Mouse (Mus musculus) liver, adult 2 months (tissue): ENCODE results near the gene 1700102P08Rik. TPM values are rescaled to one million over a fixed set of nuclear protein-coding genes. Genes with fewer than 3 reads are reported as not detected.

Experiments used
- DNase-seq: peaks from one replicate; pipeline ENCODE4 v3.0.0-alpha.2; 2011; ENCODE audit warnings: low read depth, low spot score; ENCODE audit errors: extremely low read depth
- H3K27ac ChIP-seq: fragments of 200-500 bp; replicated peaks from 2 replicates; pipeline ENCODE4 v1.5.1; 2012; ENCODE audit warnings: low read depth, mild to moderate bottlenecking, control low read depth, inconsistent platforms, low read length; ENCODE audit not compliant: insufficient read depth
- H3K27me3 ChIP-seq: fragments of 200-500 bp; 2 replicates; pipeline ENCODE4 v1.6.1; 2012; ENCODE audit warnings: mild to moderate bottlenecking, moderate library complexity, low read length, inconsistent platforms; ENCODE audit not compliant: control insufficient read depth, insufficient read depth
- H3K36me3 ChIP-seq: fragments of 200-500 bp; 2 replicates; pipeline ENCODE4 v1.6.1; 2012; ENCODE audit warnings: low read length, inconsistent platforms; ENCODE audit not compliant: control insufficient read depth, insufficient read depth
- H3K4me1 ChIP-seq: fragments of 200-500 bp; 2 replicates; pipeline ENCODE4 v1.6.1; 2011; ENCODE audit warnings: low read length; ENCODE audit not compliant: control insufficient read depth, insufficient read depth
- H3K4me3 ChIP-seq: fragments of 200-500 bp; 2 replicates; pipeline ENCODE4 v1.5.1; 2011; ENCODE audit warnings: low read depth, mild to moderate bottlenecking, control low read depth, low read length, moderate library complexity; ENCODE audit not compliant: insufficient read depth
- H3K79me2 ChIP-seq: fragments of 200-500 bp; 2 replicates; pipeline ENCODE4 v1.6.1; 2012; ENCODE audit warnings: inconsistent platforms, mild to moderate bottlenecking, low read length, moderate library complexity; ENCODE audit not compliant: control insufficient read depth, insufficient read depth
- H3K9ac ChIP-seq: fragments of 200-500 bp; 2 replicates; pipeline ENCODE4 v1.6.1; 2012; ENCODE audit warnings: low read depth, mild to moderate bottlenecking, control low read depth, inconsistent platforms, low read length
- CTCF ChIP-seq: fragments of 200-500 bp; IDR thresholded peaks from 2 replicates; pipeline ENCODE4 v1.5.1; 2011; ENCODE audit warnings: low read depth, low read length, control low read depth
- POLR2A ChIP-seq: fragments of 200-500 bp; IDR thresholded peaks from 2 replicates; pipeline ENCODE4 v1.6.1; 2011; ENCODE audit warnings: low read length, control low read depth; ENCODE audit not compliant: insufficient read depth; ENCODE audit errors: extremely low read depth
- WGBS: fragments of 180-500 bp; shearing (Covaris S2); methylation state at CpG from one replicate; pipeline ENCODE4 v1.1.7; 2018; 5-methylcytosine and 5-hydroxymethylcytosine counted together
- polyA plus RNA-seq: library from polyadenylated mRNA; depleted of rRNA; stranded (reverse); fragments of >200 nt; gene quantifications from 2 replicates; pipeline ENCODE4 v1.2.3, GENCODE M21; 2012
- total RNA-seq: library from RNA; depleted of rRNA; stranded (reverse); fragments of >200 nt; gene quantifications from 2 replicates; pipeline ENCODE4 v1.2.3, GENCODE M21; 2014

1700102P08Rik gene
- total and polyA plus RNA-seq, 2 experiments = not detected

- 85% methylated on average over 9 of the region's 9 CpGs for WGBS
- no peak for TF ChIP-seq POLR2A
- Histone ChIP-seq H3K9ac (no peak overlapping the region), H3K4me3 (no peak overlapping the region), H3K4me1 (no peaks in the 10 kb centered on the region), H3K27me3 (no peaks in the 10 kb centered on the region), H3K36me3 (no peaks in the 10 kb centered on the region), H3K27ac (no peak overlapping the region), H3K79me2 (no peaks in the 10 kb centered on the region)
- DNase-seq = no peak
Observed at GRCm38 (mm10) chr9:108411381-108411942, 18.9 kb downstream of the 1700102P08Rik start.

GRCm38 (mm10) chr9:108412221-108412620 is 19.6 kb downstream of the 1700102P08Rik start:
- Histone ChIP-seq H3K9ac (no peak overlapping the region), H3K36me3 (no peaks in the 10 kb centered on the region), H3K4me3 (no peak overlapping the region), H3K79me2 (no peaks in the 10 kb centered on the region), H3K4me1 (no peaks in the 10 kb centered on the region), H3K27ac (no peak overlapping the region), H3K27me3 (no peaks in the 10 kb centered on the region)
- WGBS = 69% methylated on average over 1 of the region's 1 CpGs
- no peak for TF ChIP-seq POLR2A
- TF ChIP-seq CTCF = peak; percentile 29
- DNase-seq = peak; percentile 54

DNA sequence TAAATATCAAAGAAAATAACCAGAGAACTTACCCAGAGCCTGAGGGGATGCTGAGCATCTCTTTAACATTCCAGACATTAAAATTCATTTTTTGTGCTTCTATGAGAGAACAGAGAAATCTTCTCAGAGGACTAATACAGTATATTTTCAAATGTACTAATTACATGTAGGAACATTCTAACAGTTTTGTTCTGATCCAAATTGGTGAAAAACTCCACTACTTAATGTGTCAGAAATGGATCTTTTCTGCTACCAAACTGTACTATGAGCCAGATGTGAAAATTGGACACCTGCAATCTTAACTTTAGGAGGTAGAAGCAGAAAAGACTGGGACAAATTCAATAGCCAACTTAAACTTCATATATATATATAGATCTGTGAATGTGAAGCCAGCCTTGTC is 35.8 kb downstream of the 1700102P08Rik start, which contains the start of gene Ccdc36:
Gene Ccdc36 (minus strand): TSS at position 101 of the 400 bp plus-strand sequence.
- TF ChIP-seq CTCF (no peak), POLR2A (no peak)
- H3K4me1 ChIP-seq = no peaks in the 10 kb centered on the region
- H3K79me2 ChIP-seq = no peaks in the 10 kb centered on the region
- no peaks in the 10 kb centered on the region for H3K36me3 ChIP-seq
- DNase-seq = no peak
- no peak within 1 kb of the TSS for H3K4me3 ChIP-seq
- H3K9ac ChIP-seq = no peak within 1 kb of the TSS
- no peak within 1 kb of the TSS for H3K27ac ChIP-seq
- H3K27me3 ChIP-seq = 0 out of 2 replicates have a peak, but pooled peaks cover 2% of the 10 kb centered on the region

GRCm38 (mm10) chr9:108431431-108432067 is 38.9 kb downstream of the 1700102P08Rik start:
- Histone ChIP-seq H3K79me2 (no peaks in the 10 kb centered on the region), H3K36me3 (no peaks in the 10 kb centered on the region), H3K27me3 (0 out of 2 replicates have a peak, but pooled peaks cover 2% of the 10 kb centered on the region), H3K4me1 (no peaks in the 10 kb centered on the region), H3K4me3 (peak overlapping the region; percentile 38; the same call in 1 of the 2 replicates), H3K9ac (no peak overlapping the region), H3K27ac (no peak overlapping the region)
- DNase-seq = no peak
- WGBS = 59% methylated on average over 32 of the region's 32 CpGs
- TF ChIP-seq CTCF (no peak), POLR2A (no peak)

- no peak for DNase-seq
- no peaks in the 10 kb centered on the region for H3K79me2 ChIP-seq
- no peaks in the 10 kb centered on the region for H3K36me3 ChIP-seq
- WGBS = 79% methylated on average over 3 of the region's 3 CpGs
- H3K9ac ChIP-seq = no peak within 1 kb of the TSS
- no peak for TF ChIP-seq POLR2A
- no peak for TF ChIP-seq CTCF
- no peak within 1 kb of the TSS for H3K4me3 ChIP-seq
- H3K27me3 ChIP-seq = 0 out of 2 replicates have a peak, but pooled peaks cover 2% of the 10 kb centered on the region
- H3K27ac ChIP-seq = no peak within 1 kb of the TSS
- no peaks in the 10 kb centered on the region for H3K4me1 ChIP-seq
Observed at GRCm38 (mm10) chr9:108436182-108436581, 43.6 kb downstream of the 1700102P08Rik start, which contains the start of gene BC048562. Gene BC048562 (plus strand): TSS chr9:108436482.

- no peaks in the 10 kb centered on the region for H3K79me2 ChIP-seq
- no peaks in the 10 kb centered on the region for H3K4me1 ChIP-seq
- no peak for TF ChIP-seq CTCF
- no peak for TF ChIP-seq POLR2A
- no peaks in the 10 kb centered on the region for H3K27me3 ChIP-seq
- H3K9ac ChIP-seq = no peak overlapping the region
- WGBS = 93% methylated on average over 6 of the region's 6 CpGs
- no peak overlapping the region for H3K4me3 ChIP-seq
- no peak for DNase-seq
- no peaks in the 10 kb centered on the region for H3K36me3 ChIP-seq
- no peak overlapping the region for H3K27ac ChIP-seq
Observed at GRCm38 (mm10) chr9:108439176-108439575, 46.6 kb downstream of the 1700102P08Rik start.
